Mouse (Mus musculus): Measurements from ENCODE around the gene Hmcn1. TPM values are rescaled to one million over a fixed set of nuclear protein-coding genes. Genes with fewer than 3 reads are reported as not detected.

The Hmcn1 gene
- total and polyA plus RNA-seq, 3 experiments: 0.33 TPM; not detected in 2

GRCm38 (mm10) chr1:150913586-150914136, 79.6 kb downstream of the Hmcn1 start:
- Histone ChIP-seq H3K4me1 (ENCODE audit: insufficient read depth, low read depth, low read length) (peaks cover 2% of the 10 kb centered on the region; the same call in 1 of the 2 replicates), H3K27me3 (ENCODE audit: insufficient read depth, low read length) (no peaks in the 10 kb centered on the region), H3K9me3 (replicated peaks) (no peaks in the 10 kb centered on the region), H3K36me3 (replicated peaks) (no peaks in the 10 kb centered on the region), H3K4me3 (ENCODE audit: low read depth, low read length) (no peak overlapping the region)
- TF ChIP-seq GATA2 (IDR thresholded peaks at IDR 0.05; ENCODE audit: borderline replicate concordance, low read depth, low read length) (no peak), GATA1 (IDR thresholded peaks at IDR 0.05; ENCODE audit: borderline replicate concordance, low read length) (no peak), POLR2AphosphoS5 (IDR thresholded peaks at IDR 0.05; ENCODE audit: insufficient replicate concordance, low read depth, low read length) (no peak), TAL1 (conservative IDR thresholded peaks at IDR 0.05; ENCODE audit: low read depth, low read length) (no peak), CTCF (IDR thresholded peaks at IDR 0.05; ENCODE audit: low read depth, low read length) (no peak)
- no peak for ATAC-seq (ENCODE audit: extremely low read depth, insufficient number of reproducible peaks, low FRiP score, poor library complexity, severe bottlenecking)
- no peak for DNase-seq (ENCODE audit: low spot score)

GRCm38 (mm10) chr1:150909642-150910041, 83.6 kb downstream of the Hmcn1 start:
- Histone ChIP-seq H3K4me3 (ENCODE audit: low read depth, low read length) (no peak overlapping the region), H3K9me3 (replicated peaks) (no peaks in the 10 kb centered on the region), H3K36me3 (replicated peaks) (no peaks in the 10 kb centered on the region), H3K27me3 (ENCODE audit: insufficient read depth, low read length) (no peaks in the 10 kb centered on the region), H3K4me1 (ENCODE audit: insufficient read depth, low read depth, low read length) (no peaks in the 10 kb centered on the region)
- ATAC-seq (ENCODE audit: extremely low read depth, insufficient number of reproducible peaks, low FRiP score, poor library complexity, severe bottlenecking) (no peak), DNase-seq (ENCODE audit: low spot score) (no peak)
- TF ChIP-seq CTCF (IDR thresholded peaks at IDR 0.05; ENCODE audit: low read depth, low read length) (no peak), POLR2AphosphoS5 (IDR thresholded peaks at IDR 0.05; ENCODE audit: insufficient replicate concordance, low read depth, low read length) (no peak), GATA2 (IDR thresholded peaks at IDR 0.05; ENCODE audit: borderline replicate concordance, low read depth, low read length) (no peak), TAL1 (conservative IDR thresholded peaks at IDR 0.05; ENCODE audit: low read depth, low read length) (no peak), GATA1 (IDR thresholded peaks at IDR 0.05; ENCODE audit: borderline replicate concordance, low read length) (no peak)

- TF ChIP-seq GATA2 (IDR thresholded peaks at IDR 0.05; ENCODE audit: borderline replicate concordance, low read depth, low read length) (no peak), POLR2AphosphoS5 (IDR thresholded peaks at IDR 0.05; ENCODE audit: insufficient replicate concordance, low read depth, low read length) (no peak), GATA1 (IDR thresholded peaks at IDR 0.05; ENCODE audit: borderline replicate concordance, low read length) (no peak), CTCF (IDR thresholded peaks at IDR 0.05; ENCODE audit: low read depth, low read length) (no peak), TAL1 (conservative IDR thresholded peaks at IDR 0.05; ENCODE audit: low read depth, low read length) (no peak)
- Histone ChIP-seq H3K27me3 (ENCODE audit: insufficient read depth, low read length) (no peaks in the 10 kb centered on the region), H3K4me3 (ENCODE audit: low read depth, low read length) (no peak overlapping the region), H3K9me3 (replicated peaks) (no peaks in the 10 kb centered on the region), H3K36me3 (replicated peaks) (no peaks in the 10 kb centered on the region), H3K4me1 (ENCODE audit: insufficient read depth, low read depth, low read length) (peaks cover 3% of the 10 kb centered on the region; the same call in 1 of the 2 replicates)
- ATAC-seq (ENCODE audit: extremely low read depth, insufficient number of reproducible peaks, low FRiP score, poor library complexity, severe bottlenecking) (no peak), DNase-seq (ENCODE audit: low spot score) (no peak)
These were observed 99.5 kb downstream of the Hmcn1 start for GRCm38 (mm10) chr1:150893677-150894188.

- ATAC-seq (ENCODE audit: extremely low read depth, insufficient number of reproducible peaks, low FRiP score, poor library complexity, severe bottlenecking): no peak
- Histone ChIP-seq H3K27me3 (ENCODE audit: insufficient read depth, low read length) (no peaks in the 10 kb centered on the region), H3K9me3 (replicated peaks) (no peaks in the 10 kb centered on the region), H3K4me3 (ENCODE audit: low read depth, low read length) (no peak overlapping the region), H3K36me3 (replicated peaks) (no peaks in the 10 kb centered on the region), H3K4me1 (ENCODE audit: insufficient read depth, low read depth, low read length) (peaks cover 3% of the 10 kb centered on the region; the same call in 1 of the 2 replicates)
- no peak for TF ChIP-seq GATA2 (IDR thresholded peaks at IDR 0.05; ENCODE audit: borderline replicate concordance, low read depth, low read length)
- no peak for TF ChIP-seq CTCF (IDR thresholded peaks at IDR 0.05; ENCODE audit: low read depth, low read length)
- no peak for TF ChIP-seq POLR2AphosphoS5 (IDR thresholded peaks at IDR 0.05; ENCODE audit: insufficient replicate concordance, low read depth, low read length)
- TF ChIP-seq GATA1 (IDR thresholded peaks at IDR 0.05; ENCODE audit: borderline replicate concordance, low read length): no peak
- TF ChIP-seq TAL1 (conservative IDR thresholded peaks at IDR 0.05; ENCODE audit: low read depth, low read length): no peak
- no peak for DNase-seq (ENCODE audit: low spot score)
These were observed 103.2 kb downstream of the Hmcn1 start for GRCm38 (mm10) chr1:150890017-150890416.

GRCm38 (mm10) chr1:150886267-150886666, 107.0 kb downstream of the Hmcn1 start:
- H3K36me3 ChIP-seq (replicated peaks): no peaks in the 10 kb centered on the region
- H3K4me1 ChIP-seq (ENCODE audit: insufficient read depth, low read depth, low read length): no peaks in the 10 kb centered on the region; the same call in 1 of the 2 replicates
- no peaks in the 10 kb centered on the region for H3K9me3 ChIP-seq (replicated peaks)
- DNase-seq (ENCODE audit: low spot score) (no peak), ATAC-seq (ENCODE audit: extremely low read depth, insufficient number of reproducible peaks, low FRiP score, poor library complexity, severe bottlenecking) (no peak)
- no peak overlapping the region for H3K4me3 ChIP-seq (ENCODE audit: low read depth, low read length)
- TF ChIP-seq GATA1 (IDR thresholded peaks at IDR 0.05; ENCODE audit: borderline replicate concordance, low read length) (no peak), CTCF (IDR thresholded peaks at IDR 0.05; ENCODE audit: low read depth, low read length) (no peak), POLR2AphosphoS5 (IDR thresholded peaks at IDR 0.05; ENCODE audit: insufficient replicate concordance, low read depth, low read length) (no peak), GATA2 (IDR thresholded peaks at IDR 0.05; ENCODE audit: borderline replicate concordance, low read depth, low read length) (no peak), TAL1 (conservative IDR thresholded peaks at IDR 0.05; ENCODE audit: low read depth, low read length) (no peak)
- H3K27me3 ChIP-seq (ENCODE audit: insufficient read depth, low read length): no peaks in the 10 kb centered on the region

GRCm38 (mm10) chr1:150878421-150878820, 114.8 kb downstream of the Hmcn1 start:
- 0 out of 2 replicates have a peak, but pooled peaks cover 3% of the 10 kb centered on the region for H3K4me1 ChIP-seq (ENCODE audit: insufficient read depth, low read depth, low read length)
- DNase-seq (ENCODE audit: low spot score) (no peak), ATAC-seq (ENCODE audit: extremely low read depth, insufficient number of reproducible peaks, low FRiP score, poor library complexity, severe bottlenecking) (no peak)
- no peaks in the 10 kb centered on the region for H3K27me3 ChIP-seq (ENCODE audit: insufficient read depth, low read length)
- H3K9me3 ChIP-seq (replicated peaks): no peaks in the 10 kb centered on the region
- TF ChIP-seq TAL1 (conservative IDR thresholded peaks at IDR 0.05; ENCODE audit: low read depth, low read length): no peak
- TF ChIP-seq CTCF (IDR thresholded peaks at IDR 0.05; ENCODE audit: low read depth, low read length): no peak
- H3K4me3 ChIP-seq (ENCODE audit: low read depth, low read length): no peak overlapping the region
- H3K36me3 ChIP-seq (replicated peaks): no peaks in the 10 kb centered on the region
